Mouse (Mus musculus) left cerebral cortex, postnatal 10 days (tissue): ENCODE measurements around the gene Prl2b1. TPM values are rescaled to one million over a fixed set of nuclear protein-coding genes. Genes with fewer than 3 reads are reported as not detected.
A peak's percentile ranks its signal among the peaks of the same experiment; 100 is the strongest.

Experiments used
- DNase-seq, 2 experiments: peaks; one replicate each; pipeline ENCODE4 v3.0.0; 2021 to 2022; ENCODE audit warnings: low spot score in 2 of 2, mixed read lengths in 1 of 2; ENCODE audit errors: extremely low spot score in 1 of 2
- intact Hi-C: fragments of 180-260 bp; cut with DNase I; formaldehyde crosslinking; loops from one replicate; pipeline ENCODE4 v1.15.1; 2025
- total RNA-seq, 2 experiments: library from RNA; stranded (reverse); gene quantifications; 2 replicates each; pipeline ENCODE4 v1.2.3; 2021

Prl2b1 gene
- total RNA-seq, result not detected

DNA sequence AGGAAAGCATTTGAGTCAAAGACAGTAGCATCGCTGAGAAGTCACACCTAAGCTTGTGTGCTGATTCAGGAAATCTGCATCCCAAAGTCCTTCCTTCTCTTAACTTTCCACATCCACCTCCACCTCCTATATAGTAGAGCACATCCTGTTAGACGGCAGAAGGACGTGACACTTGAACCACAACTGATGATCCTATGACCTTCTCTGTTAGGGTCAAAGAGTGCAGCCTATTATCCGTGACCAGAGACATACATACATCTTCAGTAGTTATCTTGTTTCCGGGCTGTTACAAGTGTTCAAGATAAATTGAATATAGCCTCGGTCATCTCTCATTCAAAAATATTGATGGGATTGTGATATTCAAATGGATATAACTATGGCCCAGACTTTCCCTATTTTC is at the start of gene Prl2b1:
TSS of gene Prl2b1 (minus strand) at position 101 of the 400 bp plus-strand sequence.
- DNase-seq, result no peak
- intact Hi-C loops, result no loop called here

DNA sequence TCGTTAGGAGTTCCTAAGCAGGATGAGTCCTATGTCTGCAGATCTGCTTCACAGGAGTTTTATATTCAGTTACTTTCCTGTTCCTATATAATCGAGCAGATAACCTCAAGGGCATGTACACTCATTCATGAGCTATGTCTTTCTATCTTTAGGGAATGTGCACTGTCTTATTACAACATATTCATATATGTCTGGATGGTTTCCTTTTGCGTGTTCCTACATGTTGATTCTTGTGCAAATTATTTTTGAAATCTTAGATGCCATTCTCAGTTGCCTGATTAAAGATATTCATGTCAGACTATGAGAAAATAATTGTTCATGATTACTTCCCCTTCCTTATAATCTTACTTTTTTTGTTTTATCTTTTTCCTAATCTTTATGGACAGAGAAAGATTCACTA is 47.9 kb upstream of the Prl2b1 start, which contains the start of gene Prl8a6:
TSS of gene Prl8a6 (minus strand) at position 101 of the 400 bp plus-strand sequence.
- DNase-seq, result no peak
- intact Hi-C loops, result no loop called here

DNA sequence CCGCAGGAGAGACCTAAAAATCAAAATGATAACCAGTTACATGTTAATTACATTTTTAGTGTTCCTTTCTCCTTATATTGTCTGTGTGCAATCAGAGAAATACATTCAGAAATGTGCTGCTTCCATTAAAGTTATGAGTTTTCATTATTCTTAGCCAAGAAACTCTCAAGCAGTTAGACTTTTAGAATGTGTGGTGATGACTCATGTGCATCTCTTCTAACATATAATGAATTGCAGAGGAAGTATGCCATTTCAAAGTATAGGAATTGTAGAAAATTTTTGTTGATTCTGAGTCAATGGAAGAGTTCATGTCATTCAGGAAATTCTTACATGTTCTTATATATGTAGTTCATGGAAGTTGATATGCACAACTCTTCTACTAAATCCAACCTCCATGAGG is 42.5 kb upstream of the Prl2b1 start:
- DNase-seq, result no peak
- intact Hi-C loops, result no loop called here

DNA sequence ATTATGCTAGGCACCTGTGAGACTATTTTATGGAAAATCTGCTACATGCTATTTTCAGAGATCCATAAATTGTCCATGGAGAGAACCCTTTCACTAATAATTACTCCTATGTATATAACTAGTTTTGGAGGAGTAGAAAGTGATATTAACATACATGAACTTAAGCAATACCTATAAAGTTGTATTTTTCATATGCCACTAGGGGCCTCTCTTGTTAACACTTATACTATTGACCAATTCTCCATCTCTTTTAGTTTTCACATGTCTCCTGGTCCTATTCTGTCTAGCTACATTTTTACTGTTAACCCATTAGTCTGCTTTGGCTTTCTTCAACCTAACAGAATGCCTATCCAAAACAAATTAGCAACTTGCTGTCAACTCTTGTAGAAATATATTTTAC is 23.0 kb upstream of the Prl2b1 start:
- DNase-seq, result no peak
- intact Hi-C loops, result no loop called here

DNA sequence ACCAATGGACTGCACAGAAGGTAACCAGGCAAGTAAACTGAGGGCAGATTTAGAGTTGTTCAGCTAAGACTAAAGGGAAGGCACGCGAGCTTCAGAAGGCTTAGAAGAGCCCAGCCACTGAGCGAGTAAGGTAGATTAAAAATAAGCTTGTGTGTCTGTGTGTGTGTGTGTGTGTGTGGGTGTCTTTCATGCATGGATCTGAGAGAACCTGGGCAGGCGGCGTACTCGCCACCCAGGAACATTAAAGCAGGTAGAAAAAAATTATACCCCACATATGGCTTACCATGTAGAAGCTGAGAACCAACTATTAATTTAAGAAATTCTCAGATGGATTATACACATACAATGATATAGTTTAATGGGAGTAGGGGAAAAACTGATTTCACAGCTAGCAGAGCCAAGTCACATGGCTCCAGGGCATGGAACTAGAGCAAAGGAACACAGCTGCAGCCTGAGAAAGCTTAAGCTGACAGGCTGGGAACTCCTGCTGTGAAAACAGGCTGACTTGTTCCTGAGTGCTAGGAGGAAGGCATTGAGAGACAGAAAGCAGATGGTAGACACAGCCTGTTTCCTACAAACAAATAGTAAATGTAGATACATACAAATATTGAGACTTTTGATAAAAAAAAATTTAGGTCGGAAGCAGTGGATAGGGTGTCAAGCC is 8.5 kb upstream of the Prl2b1 start:
- intact Hi-C loops, result no loop called here
- DNase-seq, result peak in 1 of 2 experiments; percentile 33

DNA sequence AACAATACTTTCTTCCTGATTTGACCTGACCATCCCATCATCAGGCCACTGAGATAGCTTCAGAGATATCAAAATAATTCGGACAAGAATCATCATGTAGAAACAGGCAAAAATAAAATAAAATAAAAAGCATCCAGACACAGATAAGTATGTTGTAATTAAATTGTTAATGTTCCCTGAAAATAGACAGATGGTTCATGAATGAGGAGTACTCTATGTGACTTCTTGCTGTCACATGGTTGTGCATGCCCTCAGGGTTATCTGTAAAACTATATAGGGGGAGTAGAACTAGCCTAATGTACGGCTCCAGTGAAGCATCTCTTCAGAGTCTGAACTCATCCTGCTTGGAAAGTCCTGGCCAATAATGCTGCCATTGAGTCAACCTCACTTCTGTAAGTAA is 45.3 kb downstream of the Prl2b1 start, which contains the start of gene Prl8a2:
TSS of gene Prl8a2 (plus strand) at position 301 of the 400 bp plus-strand sequence.
- intact Hi-C loops, result no loop called here
- no peak for DNase-seq

DNA sequence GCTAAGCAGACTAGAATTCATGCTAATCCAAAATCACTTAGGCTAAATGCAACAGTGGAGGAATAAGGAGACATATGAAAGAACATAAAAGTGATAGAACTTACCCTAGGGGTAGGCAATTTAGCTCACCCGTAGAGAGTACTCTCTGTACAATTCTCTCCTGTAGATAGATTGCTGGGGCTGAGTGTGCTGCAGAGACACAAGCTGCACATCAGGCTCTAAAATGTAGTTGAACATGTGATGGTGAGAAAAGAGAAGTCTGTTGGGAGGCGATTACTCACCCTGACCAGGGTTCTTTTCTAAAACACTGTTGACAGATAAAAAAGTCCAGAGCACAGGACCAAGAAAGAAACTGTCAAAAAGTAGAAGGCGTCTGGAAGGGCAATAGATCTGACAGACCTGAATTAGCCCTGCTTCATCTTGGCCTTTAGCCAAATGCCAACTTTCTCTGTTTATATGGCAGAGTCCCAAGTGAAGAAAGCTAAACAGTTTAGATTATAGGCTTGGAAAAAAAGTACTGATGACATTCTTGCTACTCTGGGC is 47.8 kb downstream of the Prl2b1 start:
- intact Hi-C loops, result no loop called here
- no peak for DNase-seq

DNA sequence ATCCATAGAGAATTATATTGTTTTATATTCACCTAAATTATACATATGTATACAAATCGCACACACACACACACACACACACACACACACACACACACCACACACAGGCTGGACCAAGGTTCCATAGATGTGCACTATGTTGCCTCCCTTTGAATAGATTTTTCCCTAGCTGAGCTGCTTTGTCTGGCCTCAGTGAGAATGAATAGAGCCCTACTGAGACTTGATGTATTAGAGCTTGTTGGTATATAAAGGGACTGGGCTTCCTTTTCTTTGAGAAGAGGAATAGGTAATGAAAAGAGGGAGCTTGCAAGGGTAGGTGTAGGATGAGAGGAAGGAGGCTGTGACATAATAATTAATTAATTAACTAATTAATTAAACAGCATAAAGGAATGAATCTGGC is 55.7 kb downstream of the Prl2b1 start:
- DNase-seq, result no peak
- intact Hi-C loops, result no loop called here

Other genes with a start within 250 kb of the Prl2b1 start
- gene Prl3d3, start 234.1 kb downstream of the Prl2b1 start, total RNA-seq, result not detected
- gene Prl3c1, start 194.2 kb downstream of the Prl2b1 start, total RNA-seq, result not detected
- gene Prl3b1, start 149.0 kb downstream of the Prl2b1 start, total RNA-seq, result not detected
- gene Prl3a1, start 131.4 kb downstream of the Prl2b1 start, total RNA-seq, result not detected
- gene Prl6a1, start 78.2 kb downstream of the Prl2b1 start, total RNA-seq, result not detected
- not detected for gene Prl8a2, start 45.2 kb downstream of the Prl2b1 start, total RNA-seq
- gene Prl8a6, start 47.8 kb upstream of the Prl2b1 start, total RNA-seq, result not detected
- not detected for gene Prl8a8, start 122.4 kb upstream of the Prl2b1 start, total RNA-seq
- gene Prl8a9, start 173.8 kb upstream of the Prl2b1 start, total RNA-seq, result not detected
- gene Prl8a1, start 191.3 kb upstream of the Prl2b1 start, total RNA-seq, result not detected
- not detected for gene Prl7b1, start 219.7 kb upstream of the Prl2b1 start, total RNA-seq